Comparison of ENCODE assay signal across 8 mouse cellular contexts in the genomic region with DNA sequence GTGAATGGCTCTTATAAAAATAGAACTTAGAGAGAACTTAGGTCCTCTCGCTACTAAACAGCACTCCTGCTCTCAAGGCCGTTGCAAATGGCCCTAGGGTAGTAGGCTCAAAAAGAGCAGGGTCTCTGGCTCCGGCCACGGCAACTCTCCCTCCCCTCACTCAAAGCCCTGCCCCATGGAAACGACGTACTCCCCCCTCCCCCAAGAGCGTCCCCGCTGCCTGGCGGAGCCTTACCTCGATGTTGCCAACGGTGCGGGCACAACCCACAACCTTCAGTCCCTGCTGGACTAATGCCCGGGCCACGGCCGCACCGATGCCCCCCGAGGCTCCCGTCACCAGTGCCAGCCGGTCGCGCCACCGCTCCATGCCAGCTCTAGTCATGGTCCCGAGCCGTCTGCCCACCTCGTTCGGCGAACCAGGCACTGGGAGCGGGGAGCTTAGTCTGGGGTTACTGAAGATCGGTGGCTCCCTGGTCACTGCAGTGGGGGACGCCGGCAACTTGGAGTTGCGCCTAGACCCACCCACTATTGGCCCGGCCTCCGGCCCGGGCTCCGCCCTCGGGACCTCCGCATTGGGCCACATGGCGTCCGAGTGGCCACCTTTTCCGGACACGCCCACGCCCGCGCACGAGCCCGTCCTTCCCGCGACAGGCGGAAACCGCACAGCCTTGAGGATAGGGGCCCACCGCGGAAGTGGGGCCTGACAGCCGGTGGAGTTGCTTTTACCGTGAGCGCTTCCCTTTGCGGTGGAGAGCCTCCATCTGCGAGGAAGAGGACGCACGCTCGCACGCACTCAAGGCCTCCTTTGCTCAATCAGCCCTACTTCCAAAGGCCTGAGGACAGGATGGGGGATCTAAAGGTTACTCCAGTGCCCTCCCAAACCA. TPM values are rescaled to one million over a fixed set of nuclear protein-coding genes. Genes with fewer than 3 reads are reported as not detected.
DNase-seq lines count a peak whose midpoint lies in the region; ATAC-seq and TF ChIP-seq lines count a peak whose summit lies in the region.

Gene Dhrs11, minus strand, starts transcription at position 479 of the 884 bp plus-strand sequence.

- H3K9ac ChIP-seq in lung, embryonic 15.5 days, result peak within 1 kb of the TSS; percentile 64

- peaks cover 13% of the 10 kb centered on the region for H3K4me1 ChIP-seq in lung, embryonic 15.5 days
- peaks cover 9% of the 10 kb centered on the region for H3K4me1 ChIP-seq in olfactory bulb, adult 2 months (ENCODE audit: control insufficient read depth, insufficient read depth, low read length)

- H3K4me2 ChIP-seq in lung, embryonic 15.5 days, result peak within 1 kb of the TSS; percentile 75

- TF ChIP-seq POLR2A in olfactory bulb, adult 2 months (IDR thresholded peaks at IDR 0.05; ENCODE audit: insufficient read depth, low read depth, low read length), result 0 out of 2 replicates have a peak, but pooled peaks have one; percentile 31

- WGBS in lung, embryonic 15.5 days, result under 1% methylated on average over 61 of the region's 62 CpGs
- 4% methylated on average over 62 of the region's 62 CpGs for WGBS in olfactory bulb, adult 2 months

- peaks cover 24% of the 10 kb centered on the region for H3K36me3 ChIP-seq in lung, embryonic 15.5 days

- DNase-seq in MEL-GATA-1-ER (ENCODE audit: extremely low read depth, low read depth), result peak; percentile 76
- peak; percentile 88 for DNase-seq in cerebellum, adult 8-10 months
- peak; percentile 87 for DNase-seq in forelimb bud, embryonic 11.5 days (ENCODE audit: low read depth, low spot score)
- peak; percentile 98 for DNase-seq in heart, postnatal 4 days
- peak; percentile 79 to 84 for DNase-seq in layer of hippocampus, adult 8-10 months (ENCODE audit: low spot score in 2 of 2)
- DNase-seq in thymus, adult 18-20 months, result peak; percentile 73 to 82

- peak within 1 kb of the TSS; percentile 69 for H3K4me3 ChIP-seq in lung, embryonic 15.5 days
- H3K4me3 ChIP-seq in olfactory bulb, adult 2 months (ENCODE audit: insufficient read depth, low read depth, low read length), result peak within 1 kb of the TSS; percentile 59

- no peaks in the 10 kb centered on the region for H3K27me3 ChIP-seq in lung, embryonic 15.5 days

- peak within 1 kb of the TSS; percentile 69 for H3K27ac ChIP-seq in lung, embryonic 15.5 days
- peak within 1 kb of the TSS; percentile 65; the same call in 1 of the 2 replicates for H3K27ac ChIP-seq in olfactory bulb, adult 2 months (ENCODE audit: insufficient read depth, low read depth, low read length)

- H3K9me3 ChIP-seq in lung, embryonic 15.5 days, result no peaks in the 10 kb centered on the region

- no peak for TF ChIP-seq CTCF in olfactory bulb, adult 2 months (IDR thresholded peaks at IDR 0.05; ENCODE audit: insufficient read depth, low read depth, low read length)

- peak; percentile 93 for ATAC-seq in lung, embryonic 15.5 days (ENCODE audit: borderline replicate concordance, extremely low read depth, low FRiP score, low TSS enrichment)

RNA-seq across cellular contexts. Expression of gene Dhrs11, which starts in this region (rescaled TPM):
- total RNA-seq in heart, postnatal 4 days (2021), result 10 to 100 TPM; 78.8 to 81.5 TPM
- total RNA-seq in layer of hippocampus, adult 8-10 months (2022), result 1 to 10 TPM; 5.6 to 8.5 (median 6.5) TPM
- polyA plus RNA-seq in lung, embryonic 15.5 days (2015; fragmentation: Nextera tagmentation; extraction: Ambion mirVana), result 14.2 and 14.7 TPM in 2 replicates
- not detected in 2 replicates for polyA plus RNA-seq in olfactory bulb, adult 2 months (2012; ENCODE audit: insufficient read depth, insufficient read length, low replicate concordance, missing spikeins)

Comparison
In these comparisons a context has a peak if more than half of its experiments do, and no peak if none do; other contexts are left out.
1. Peak in every context shown above with its lines: DNase-seq, ATAC-seq, H3K4me3 ChIP-seq and H3K27ac ChIP-seq.
2. RNA of gene Dhrs11 (total RNA-seq): 78.8 to 81.5 TPM in heart, postnatal 4 days; 5.6 to 8.5 TPM in layer of hippocampus, adult 8-10 months; every median in the first group is over 4 times any median in the second.
3. RNA of gene Dhrs11 (polyA plus RNA-seq): 14.2 to 14.7 TPM in lung, embryonic 15.5 days; not detected in olfactory bulb, adult 2 months; every median in the first group is over 10 times any median in the second.